In the genomic region with DNA sequence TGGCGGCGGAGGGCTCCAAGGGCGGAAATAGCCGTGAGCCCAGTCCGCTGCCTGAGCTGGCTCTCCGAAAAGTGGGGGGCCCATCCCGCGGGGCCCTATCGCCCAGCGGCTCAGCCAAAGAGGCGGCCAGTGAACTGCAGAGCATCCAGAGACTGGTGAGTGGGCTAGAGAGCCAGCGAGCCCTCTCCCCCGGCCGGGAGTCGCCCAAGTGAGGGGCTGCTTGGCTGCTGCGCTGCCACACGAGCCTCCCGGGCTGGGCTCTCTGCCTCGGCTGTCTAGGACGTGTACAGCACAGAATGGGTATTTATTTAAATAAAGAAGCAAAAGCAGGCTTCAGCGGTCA, we compare ENCODE assay signal across 10 mouse cellular contexts. TPM values are rescaled to one million over a fixed set of nuclear protein-coding genes. Genes with fewer than 3 reads are reported as not detected.
DNase-seq lines count a peak whose midpoint lies in the region; ATAC-seq and TF ChIP-seq lines count a peak whose summit lies in the region.
"Had no signal": no experiment of that assay in that cellular context is flagged by ENCODE, and none has a peak within 500 bp of the region (broad histone marks: within the 10 kb centered on the region; RNA-seq: fewer than 3 reads in every experiment).

No protein-coding gene starts in this region.

- no peak for DNase-seq in kidney, adult 2 months
- DNase-seq in kidney, postnatal 36 days = no peak
- peak; percentile 41 for DNase-seq in embryo, embryonic 9.5 days (ENCODE audit: extremely low spot score)
- no peak for DNase-seq in hindbrain, embryonic 11.5 days (ENCODE audit: low spot score)
- DNase-seq in midbrain, embryonic 10.5 days (ENCODE audit: low spot score) = peak; percentile 47
- no peak for DNase-seq in left cerebral cortex, adult 2 months (ENCODE audit: extremely low spot score in 1 of 2, low spot score in 2 of 2)
- no peak for DNase-seq in natural killer cell, adult 2 months (ENCODE audit: low spot score in 2 of 2)
- no peak for DNase-seq in thymus, postnatal 36 days

- no peak for TF ChIP-seq POLR2A in kidney, adult 2 months (IDR thresholded peaks at IDR 0.05; ENCODE audit: low read depth, low read length)

- no peak for ATAC-seq in hindbrain, embryonic 11.5 days (ENCODE audit: low FRiP score)

- H3K27ac ChIP-seq in kidney, adult 2 months (ENCODE audit: insufficient read depth, low read depth, low read length) = peak overlapping the region; percentile 88
- H3K27ac ChIP-seq in hindbrain, embryonic 11.5 days (ENCODE audit: low read depth, low read length) = no peak overlapping the region
- no peak overlapping the region for H3K27ac ChIP-seq in midbrain, embryonic 10.5 days (replicated peaks)
- H3K27ac ChIP-seq in left cerebral cortex, adult 2 months = no peak overlapping the region

- peaks cover 4% of the 10 kb centered on the region; the same call in 1 of the 2 replicates for H3K36me3 ChIP-seq in kidney, adult 2 months (ENCODE audit: control insufficient read depth, insufficient read depth, low read length)
- H3K36me3 ChIP-seq in hindbrain, embryonic 11.5 days (ENCODE audit: control insufficient read depth, insufficient read depth, low read length) = no peaks in the 10 kb centered on the region
- H3K36me3 ChIP-seq in midbrain, embryonic 10.5 days = no peaks in the 10 kb centered on the region

- H3K4me1 ChIP-seq in kidney, adult 2 months (ENCODE audit: control insufficient read depth, insufficient read depth, low read length) = peaks cover 16% of the 10 kb centered on the region; the same call in 1 of the 2 replicates
- H3K4me1 ChIP-seq in hindbrain, embryonic 11.5 days (replicated peaks; ENCODE audit: control insufficient read depth, insufficient read depth, low read length) = peaks cover 7% of the 10 kb centered on the region; the same call in 1 of the 2 replicates
- H3K4me1 ChIP-seq in midbrain, embryonic 10.5 days = peaks cover 56% of the 10 kb centered on the region

- H3K4me3 ChIP-seq in kidney, adult 2 months (ENCODE audit: insufficient read depth, low read depth, low read length) = peak overlapping the region; percentile 37; the same call in 1 of the 2 replicates
- peak overlapping the region; percentile 4; the same call in 1 of the 2 replicates for H3K4me3 ChIP-seq in hindbrain, embryonic 11.5 days (ENCODE audit: low read depth, low read length)
- peak overlapping the region; percentile 33 for H3K4me3 ChIP-seq in midbrain, embryonic 10.5 days
- H3K4me3 ChIP-seq in left cerebral cortex, adult 2 months = no peak overlapping the region

- H3K4me2 ChIP-seq in hindbrain, embryonic 11.5 days (replicated peaks; ENCODE audit: low read depth, low read length) = peak overlapping the region; percentile 5

- no peaks in the 10 kb centered on the region for H3K27me3 ChIP-seq in kidney, adult 2 months (replicated peaks; ENCODE audit: control insufficient read depth, insufficient read depth, low read length)
- H3K27me3 ChIP-seq in hindbrain, embryonic 11.5 days (ENCODE audit: control insufficient read depth, insufficient read depth, low read length) = peaks cover 84% of the 10 kb centered on the region
- peaks cover 98% of the 10 kb centered on the region for H3K27me3 ChIP-seq in midbrain, embryonic 10.5 days (ENCODE audit: low read depth, poor library complexity, severe bottlenecking)

- no peaks in the 10 kb centered on the region for H3K9me3 ChIP-seq in hindbrain, embryonic 11.5 days (ENCODE audit: control insufficient read depth, low read length)
- no peaks in the 10 kb centered on the region for H3K9me3 ChIP-seq in midbrain, embryonic 10.5 days (replicated peaks)

- no peak for TF ChIP-seq CTCF in kidney, adult 2 months (conservative IDR thresholded peaks at IDR 0.05; ENCODE audit: insufficient read depth, insufficient read length, low read depth, low read length)
- TF ChIP-seq CTCF in left cerebral cortex, adult 2 months (IDR thresholded peaks at IDR 0.05) = no peak

- intact Hi-C loops in left cerebral cortex, adult 2 months (cut with DNase I) = loop anchor here (5.0 to 10.0 kb wide), 5 partner anchors 323 to 1988 kb away; partner anchors contain the start of gene Hnf1b

- no peak overlapping the region for H3K9ac ChIP-seq in hindbrain, embryonic 11.5 days (ENCODE audit: low read depth, low read length)

- 33% methylated on average over 21 of the region's 21 CpGs for WGBS in kidney, adult 2 months
- 2% methylated on average over 21 of the region's 21 CpGs for WGBS in hindbrain, embryonic 11.5 days
- WGBS in midbrain, embryonic 10.5 days = 1% methylated on average over 21 of the region's 21 CpGs

RNA-seq across cellular contexts. Expression of gene Tbx2, which starts 8.4 kb away (rescaled TPM):
- 58.5 and 66.9 TPM in 2 replicates for polyA plus RNA-seq in kidney, adult 2 months (2012; rRNA removed)
- 2.3 and 3.7 TPM in 2 replicates for polyA plus RNA-seq in hindbrain, embryonic 11.5 days (2014; fragmentation: Nextera tagmentation; extraction: Ambion mirVana)
- 0.27 and 0.43 TPM in 2 replicates for polyA plus RNA-seq in midbrain, embryonic 10.5 days (2016; fragmentation: Nextera tagmentation; extraction: Ambion mirVana)
- 1 to 10 TPM; 1.9 to 2.0 TPM for total RNA-seq in left cerebral cortex, adult 2 months (2021)

RNA-seq across cellular contexts. Expression of gene Gm11444, which starts 9.4 kb away (rescaled TPM):
- not detected in 2 replicates for polyA plus RNA-seq in kidney, adult 2 months (2012; rRNA removed)
- not detected in 2 replicates for polyA plus RNA-seq in hindbrain, embryonic 11.5 days (2014; fragmentation: Nextera tagmentation; extraction: Ambion mirVana)
- polyA plus RNA-seq in midbrain, embryonic 10.5 days (2016; fragmentation: Nextera tagmentation; extraction: Ambion mirVana) = not detected in 2 replicates
- total RNA-seq in left cerebral cortex, adult 2 months (2021) = not detected
- total RNA-seq: common myeloid progenitor, adult 5-6 weeks had no signal
- polyA plus RNA-seq: liver, embryonic 16.5 days had no signal

RNA-seq across cellular contexts. Expression of gene Tbx4, which starts 45.4 kb away (rescaled TPM):
- 0.08 TPM in 2 replicates for polyA plus RNA-seq in kidney, adult 2 months (2012; rRNA removed)
- polyA plus RNA-seq in hindbrain, embryonic 11.5 days (2014; fragmentation: Nextera tagmentation; extraction: Ambion mirVana) = 0.08 and 0.13 TPM in 2 replicates
- polyA plus RNA-seq in midbrain, embryonic 10.5 days (2016; fragmentation: Nextera tagmentation; extraction: Ambion mirVana) = 0.04 and 0.20 TPM in 2 replicates
- under 1 TPM in 1 of 2 experiments, not detected in 1; 0.19 TPM for total RNA-seq in left cerebral cortex, adult 2 months (2021)
- total RNA-seq: common myeloid progenitor, adult 5-6 weeks had no signal
- polyA plus RNA-seq: liver, embryonic 16.5 days had no signal

Comparison
In these comparisons a context has a peak if more than half of its experiments do, and no peak if none do; other contexts are left out.
1. DNase-seq: peak in embryo, embryonic 9.5 days (single experiment) and midbrain, embryonic 10.5 days (single experiment); none in kidney, adult 2 months (single experiment), kidney, postnatal 36 days (0 of 2), hindbrain, embryonic 11.5 days (single experiment), left cerebral cortex, adult 2 months (0 of 2), natural killer cell, adult 2 months (0 of 2) and thymus, postnatal 36 days (0 of 2).
2. RNA of gene Tbx2, which starts 8.4 kb away (polyA plus RNA-seq): 58.5 to 66.9 TPM in kidney, adult 2 months; 2.3 to 3.7 TPM in hindbrain, embryonic 11.5 days and 0.27 to 0.43 TPM in midbrain, embryonic 10.5 days; every median in the first group is over 10 times any median in the second.